Mouse (Mus musculus) cerebellum, adult 2 months (tissue): ENCODE data around the gene Olfr874.

Experiments used
- CTCF ChIP-seq: fragments of 200-500 bp; IDR thresholded peaks from 2 replicates; pipeline ENCODE4 v1.5.1; 2011; ENCODE audit warnings: low read depth, mild to moderate bottlenecking, control low read depth, low read length, moderate library complexity, borderline replicate concordance; ENCODE audit not compliant: insufficient read depth
- POLR2A ChIP-seq: fragments of 200-500 bp; IDR thresholded peaks from 2 replicates; pipeline ENCODE4 v1.6.1; 2011; ENCODE audit warnings: low read length, control low read depth, borderline replicate concordance; ENCODE audit not compliant: insufficient read depth

- TF ChIP-seq CTCF, result no peak
- TF ChIP-seq POLR2A, result no peak
Observed at GRCm38 (mm10) chr9:37752006-37752405, 7.1 kb downstream of the Olfr874 start.
